Mouse (Mus musculus) cerebellum, postnatal 25 days (tissue): Measurements from ENCODE around the gene Gm3532.
"Not testable (repeated sequence)": the region's sequence is repeated elsewhere in the genome, so short reads cannot be mapped to it uniquely, and the experiment has no call there.

Experiments used
- DNase-seq, 2 experiments: peaks; one replicate each; pipeline ENCODE4 v3.0.0; 2021; ENCODE audit warnings: mixed read lengths in 2 of 2

Gm3532 gene

GRCm38 (mm10) chr14:5538196-5538595, at the start of gene Gm3532:
TSS of gene Gm3532 (plus strand) at chr14:5538496.
- not testable (repeated sequence) for DNase-seq

- not testable (repeated sequence) for DNase-seq
Observed at GRCm38 (mm10) chr14:5501374-5501773, 36.9 kb upstream of the Gm3532 start, which contains the start of gene Gm3488. TSS of gene Gm3488 (plus strand) at chr14:5501674.
